Mouse (Mus musculus) retina, adult 2 months (tissue): ENCODE measurements at regions not wholly inside any gene's neighbourhood (a gene's known extent, or its start where the extent isn't known, plus 50 kb on each side); places are given as distances from the start of the nearest gene placed in this dataset.

ENCODE experiments used
- DNase-seq: peaks from one replicate; pipeline ENCODE4 v3.0.0-alpha.2; 2012; ENCODE audit warnings: low read depth, low spot score

- DNase-seq, result no peak
These were observed 610.2 kb upstream of the Clint1 start for GRCm38 (mm10) chr11:45241671-45242070.

GRCm38 (mm10) chr11:45244796-45245195 is 607.1 kb upstream of the Clint1 start:
- DNase-seq, result no peak

GRCm38 (mm10) chr11:45256019-45256418 is 595.8 kb upstream of the Clint1 start:
- no peak for DNase-seq

- no peak for DNase-seq
These were observed 589.7 kb upstream of the Clint1 start for GRCm38 (mm10) chr11:45262198-45262597.

- no peak for DNase-seq
These were observed 587.9 kb upstream of the Clint1 start for GRCm38 (mm10) chr11:45264001-45264400.

GRCm38 (mm10) chr11:45265171-45265988 is 586.5 kb upstream of the Clint1 start:
- no peak for DNase-seq

GRCm38 (mm10) chr11:45265989-45266302 is 585.9 kb upstream of the Clint1 start:
- DNase-seq, result no peak

GRCm38 (mm10) chr11:45269215-45269614 is 582.6 kb upstream of the Clint1 start:
- no peak for DNase-seq

GRCm38 (mm10) chr11:45271206-45271605 is 580.6 kb upstream of the Clint1 start:
- no peak for DNase-seq

GRCm38 (mm10) chr11:45274446-45275119 is 577.3 kb upstream of the Clint1 start:
- no peak for DNase-seq

GRCm38 (mm10) chr11:45275170-45275569 is 576.7 kb upstream of the Clint1 start:
- DNase-seq, result no peak

GRCm38 (mm10) chr11:45296772-45297171 is 555.1 kb upstream of the Clint1 start:
- DNase-seq, result no peak

- DNase-seq, result no peak
These were observed 539.9 kb upstream of the Clint1 start for GRCm38 (mm10) chr11:45311934-45312333.

- DNase-seq, result no peak
These were observed 528.1 kb upstream of the Clint1 start for GRCm38 (mm10) chr11:45323766-45324165.

- DNase-seq, result no peak
These were observed 521.5 kb upstream of the Clint1 start for GRCm38 (mm10) chr11:45330319-45330718.

- DNase-seq, result peak; percentile 26
These were observed 518.1 kb upstream of the Clint1 start for GRCm38 (mm10) chr11:45333756-45334155.

GRCm38 (mm10) chr11:45349331-45349730 is 502.5 kb upstream of the Clint1 start:
- no peak for DNase-seq

- DNase-seq, result no peak
These were observed 486.5 kb upstream of the Clint1 start for GRCm38 (mm10) chr11:45365343-45365742.

- DNase-seq, result no peak
These were observed 462.4 kb upstream of the Clint1 start for GRCm38 (mm10) chr11:45389243-45390146.

GRCm38 (mm10) chr11:45396009-45396408 is 455.8 kb upstream of the Clint1 start:
- no peak for DNase-seq

GRCm38 (mm10) chr11:45398188-45398587 is 453.7 kb upstream of the Clint1 start:
- DNase-seq, result no peak

- DNase-seq, result no peak
These were observed 447.3 kb upstream of the Clint1 start for GRCm38 (mm10) chr11:45404377-45405029.
